Mouse (Mus musculus) neural tube, embryonic 14.5 days (tissue): ENCODE data around the gene Usp38. TPM values are rescaled to one million over a fixed set of nuclear protein-coding genes. Genes with fewer than 3 reads are reported as not detected.

Experiments used
- ATAC-seq: fragments of 200-750 bp; cut with Nextera tagmentation; 2 replicates; pipeline ENCODE4 v1.8.0; 2017; ENCODE audit warnings: low read depth, mild to moderate bottlenecking, moderate TSS enrichment, moderate library complexity
- H3K27ac ChIP-seq: fragments of 300-500 bp; sonication (generic); 2 replicates; pipeline ENCODE4 v1.5.1; 2014; ENCODE audit warnings: low read depth, mild to moderate bottlenecking, control low read depth, low read length, moderate library complexity, mixed read lengths
- H3K27me3 ChIP-seq: fragments of 300-500 bp; sonication (generic); 2 replicates; pipeline ENCODE4 v1.6.1; 2014; ENCODE audit warnings: low read length; ENCODE audit not compliant: control insufficient read depth, insufficient read depth
- H3K36me3 ChIP-seq: fragments of 300-500 bp; sonication (generic); 2 replicates; pipeline ENCODE4 v1.6.1; 2014; ENCODE audit warnings: low read length, mixed read lengths; ENCODE audit not compliant: control insufficient read depth, insufficient read depth
- H3K4me1 ChIP-seq: fragments of 300-500 bp; sonication (generic); 2 replicates; pipeline ENCODE4 v1.6.1; 2014; ENCODE audit warnings: low read length; ENCODE audit not compliant: control insufficient read depth, insufficient read depth
- H3K4me2 ChIP-seq: fragments of 300-500 bp; sonication (generic); 2 replicates; pipeline ENCODE4 v1.6.1; 2014; ENCODE audit warnings: mild to moderate bottlenecking, low read depth, low read length, control low read depth
- H3K4me3 ChIP-seq: fragments of 300-500 bp; sonication (generic); 2 replicates; pipeline ENCODE4 v1.5.1; 2014; ENCODE audit warnings: low read depth, low read length, control low read depth, mixed read lengths
- H3K9ac ChIP-seq: fragments of 300-500 bp; sonication (generic); replicated peaks from 2 replicates; pipeline ENCODE4 v1.6.1; 2014; ENCODE audit warnings: low read depth, mild to moderate bottlenecking, control low read depth, low read length, mixed read lengths
- H3K9me3 ChIP-seq: fragments of 300-500 bp; sonication (generic); 2 replicates; pipeline ENCODE4 v1.6.1; 2016; ENCODE audit warnings: low read length; ENCODE audit not compliant: control insufficient read depth
- WGBS: fragments of 180-500 bp; shearing (Covaris S2); extraction: QIAGEN DNeasy Blood & Tissue Kit; methylation state at CpG from one replicate; pipeline ENCODE4 v1.1.7; 2014; 5-methylcytosine and 5-hydroxymethylcytosine counted together
- polyA plus RNA-seq: library from polyadenylated mRNA; unstranded; fragments of >200 nt; fragmentation: Nextera tagmentation; extraction: Ambion mirVana; gene quantifications from 2 replicates; pipeline ENCODE4 v1.2.1, GENCODE M21; 2014

Gene Usp38
- polyA plus RNA-seq, 1 experiment from 2014 or later, result 23.6 TPM

GRCm38 (mm10) chr8:80952973-80953372 is 61.8 kb downstream of the Usp38 start:
- no peaks in the 10 kb centered on the region for H3K36me3 ChIP-seq
- peak; percentile 45; the same call in 1 of the 2 replicates for ATAC-seq
- H3K9me3 ChIP-seq, result peaks cover 4% of the 10 kb centered on the region; the same call in 1 of the 2 replicates
- no peak overlapping the region for H3K4me3 ChIP-seq
- no peak overlapping the region for H3K27ac ChIP-seq
- H3K4me2 ChIP-seq, result no peak overlapping the region
- H3K27me3 ChIP-seq, result no peaks in the 10 kb centered on the region
- peaks cover 6% of the 10 kb centered on the region; the same call in 1 of the 2 replicates for H3K4me1 ChIP-seq
- WGBS, result 75% methylated on average over 3 of the region's 3 CpGs
- H3K9ac ChIP-seq, result no peak overlapping the region

- WGBS, result 26% methylated on average over 6 of the region's 6 CpGs
- Histone ChIP-seq H3K36me3 (no peaks in the 10 kb centered on the region), H3K4me3 (no peak overlapping the region), H3K4me2 (no peak overlapping the region), H3K27me3 (no peaks in the 10 kb centered on the region), H3K4me1 (peaks cover 6% of the 10 kb centered on the region; the same call in 1 of the 2 replicates), H3K27ac (peak overlapping the region; percentile 22; the same call in 1 of the 2 replicates), H3K9me3 (peaks cover 4% of the 10 kb centered on the region; the same call in 1 of the 2 replicates), H3K9ac (no peak overlapping the region)
- peak; percentile 67 for ATAC-seq
These were observed 62.4 kb downstream of the Usp38 start for GRCm38 (mm10) chr8:80952235-80952915.

- Histone ChIP-seq H3K36me3 (no peaks in the 10 kb centered on the region), H3K27me3 (no peaks in the 10 kb centered on the region), H3K4me1 (peaks cover 6% of the 10 kb centered on the region; the same call in 1 of the 2 replicates), H3K9ac (no peak overlapping the region), H3K9me3 (no peaks in the 10 kb centered on the region; the same call in 1 of the 2 replicates), H3K4me3 (no peak overlapping the region), H3K27ac (no peak overlapping the region), H3K4me2 (no peak overlapping the region)
- no peak for ATAC-seq
- WGBS, result 83% methylated on average over 7 of the region's 7 CpGs
These were observed 66.1 kb downstream of the Usp38 start for GRCm38 (mm10) chr8:80948405-80949183.

GRCm38 (mm10) chr8:80943742-80944141 is 71.0 kb downstream of the Usp38 start:
- H3K9ac ChIP-seq, result no peak overlapping the region
- ATAC-seq, result no peak
- H3K27ac ChIP-seq, result no peak overlapping the region
- no peaks in the 10 kb centered on the region for H3K4me1 ChIP-seq
- no peaks in the 10 kb centered on the region for H3K36me3 ChIP-seq
- H3K9me3 ChIP-seq, result no peaks in the 10 kb centered on the region
- no peak overlapping the region for H3K4me2 ChIP-seq
- H3K4me3 ChIP-seq, result no peak overlapping the region
- H3K27me3 ChIP-seq, result no peaks in the 10 kb centered on the region
- 85% methylated on average over 3 of the region's 3 CpGs for WGBS

DNA sequence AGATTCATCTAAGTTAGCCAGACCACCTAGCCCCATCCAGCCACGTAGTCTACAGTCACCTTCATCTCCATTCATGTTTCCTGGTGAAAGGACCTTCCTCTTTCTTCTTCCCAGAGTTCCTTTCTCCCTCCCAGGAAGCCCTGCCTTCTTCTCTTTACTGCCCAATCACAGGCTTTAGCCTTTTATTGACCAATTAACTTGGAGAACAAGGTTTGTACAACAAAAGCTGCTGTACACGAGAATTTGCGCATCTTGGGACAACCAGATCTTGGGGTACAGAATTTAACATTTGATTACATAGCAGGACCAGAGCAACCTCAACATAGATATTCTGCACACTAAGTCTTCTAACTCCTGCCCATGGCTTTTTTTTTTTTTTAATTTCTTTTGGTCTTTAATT is 73.1 kb downstream of the Usp38 start:
- H3K9ac ChIP-seq, result no peak overlapping the region
- H3K27me3 ChIP-seq, result no peaks in the 10 kb centered on the region
- no peaks in the 10 kb centered on the region for H3K4me1 ChIP-seq
- no peaks in the 10 kb centered on the region for H3K36me3 ChIP-seq
- ATAC-seq, result no peak
- H3K4me2 ChIP-seq, result no peak overlapping the region
- H3K9me3 ChIP-seq, result no peaks in the 10 kb centered on the region
- whole genome bisulfite sequencing, result 89% methylated on average over 3 of the region's 3 CpGs
- no peak overlapping the region for H3K4me3 ChIP-seq
- no peak overlapping the region for H3K27ac ChIP-seq

DNA sequence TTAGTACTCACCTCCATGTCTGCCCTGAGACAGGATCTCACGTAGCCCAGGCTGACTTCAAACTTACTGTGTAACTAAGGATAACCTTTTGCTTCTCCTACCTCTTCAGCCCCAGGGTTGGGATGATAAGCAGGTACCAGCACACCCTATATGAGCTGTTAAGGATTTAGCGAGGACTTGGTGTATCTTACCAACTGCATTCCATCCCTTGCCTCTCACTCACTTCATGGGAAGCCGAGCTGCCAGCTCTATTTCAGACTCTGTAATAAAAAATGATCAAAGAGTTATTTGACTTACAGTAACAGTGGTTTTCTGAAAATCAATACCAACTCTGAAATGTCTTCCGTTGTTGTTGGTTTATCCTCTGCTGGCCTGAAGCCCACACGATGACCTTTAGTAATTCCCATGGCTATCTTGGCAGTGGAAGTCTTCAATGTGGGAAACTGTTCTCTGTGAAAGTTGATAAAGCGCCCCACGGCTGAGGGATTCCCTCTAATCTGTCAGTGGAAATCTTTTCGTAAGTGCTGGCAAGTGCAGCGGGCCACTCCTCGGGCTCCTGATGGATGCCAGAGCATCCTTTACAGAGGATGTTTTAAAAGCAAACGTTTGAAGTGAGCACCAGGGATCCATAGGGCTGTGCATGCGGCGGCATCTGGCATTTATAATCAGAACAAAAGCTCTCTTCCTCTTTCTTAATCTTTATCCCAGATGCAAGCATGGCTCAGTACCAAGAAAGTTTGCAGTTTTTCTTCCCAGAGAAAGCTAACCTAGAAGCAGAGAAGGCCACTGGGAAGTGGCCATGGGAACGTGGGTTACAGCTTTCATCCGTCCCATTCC is 76.7 kb downstream of the Usp38 start:
- Histone ChIP-seq H3K27me3 (no peaks in the 10 kb centered on the region), H3K4me2 (no peak overlapping the region), H3K36me3 (no peaks in the 10 kb centered on the region), H3K9me3 (no peaks in the 10 kb centered on the region), H3K27ac (no peak overlapping the region), H3K9ac (no peak overlapping the region), H3K4me3 (no peak overlapping the region), H3K4me1 (no peaks in the 10 kb centered on the region)
- 71% methylated on average over 15 of the region's 15 CpGs for WGBS
- ATAC-seq, result no peak

Other genes with a start within 250 kb of the Usp38 start
- 12.5 and 18.4 TPM in 2 replicates for gene Gab1, start 134.4 kb downstream of the Usp38 start, polyA plus RNA-seq